Mouse (Mus musculus): ENCODE measurements around the gene Susd1. TPM values are rescaled to one million over a fixed set of nuclear protein-coding genes. Genes with fewer than 3 reads are reported as not detected.

Gene Susd1
- polyA plus RNA-seq, 1 experiment, result 3.7 TPM

DNA sequence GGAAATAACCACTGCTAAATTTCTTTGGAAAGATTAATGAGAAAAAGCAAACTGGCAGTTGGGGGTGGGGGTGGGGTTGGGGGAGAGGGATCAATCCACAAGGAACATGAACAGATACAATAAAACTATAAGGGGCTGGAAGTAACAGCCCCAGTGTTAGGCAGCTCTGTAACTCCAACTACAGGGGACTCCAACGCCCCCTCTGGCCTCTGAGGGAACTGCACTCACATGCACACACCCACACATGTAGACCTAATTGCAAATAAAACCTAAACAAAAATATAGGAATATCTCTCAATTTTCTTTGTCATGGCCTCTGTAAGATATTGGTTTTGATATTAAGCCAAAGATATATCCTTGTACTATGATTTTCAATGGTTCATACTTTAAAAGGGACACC lies 83.0 kb downstream of the Susd1 start:
- 47% methylated on average over 1 of the region's 1 CpGs for WGBS
- DNase-seq (ENCODE audit: low read depth, low spot score), result no peak

DNA sequence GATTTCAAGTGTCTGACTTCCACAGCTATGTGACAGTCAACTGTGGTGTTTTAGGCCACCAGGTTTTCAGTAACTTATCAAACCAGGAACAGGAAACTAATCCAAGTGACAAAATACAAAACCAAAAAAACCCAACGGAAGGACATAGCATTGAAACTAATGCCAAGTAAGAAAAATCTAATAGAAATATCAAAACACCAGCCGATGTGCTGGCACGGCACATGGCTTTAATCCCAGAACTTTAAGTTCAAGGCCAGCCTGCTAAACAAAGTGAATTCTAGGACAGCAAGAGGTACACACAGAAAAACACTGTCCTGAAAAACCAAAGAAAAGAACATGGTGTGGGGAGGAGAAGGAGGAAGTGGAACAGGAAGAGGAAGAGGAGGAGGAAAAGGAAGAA lies 83.8 kb downstream of the Susd1 start:
- WGBS, result 86% methylated on average over 3 of the region's 3 CpGs
- no peak for DNase-seq (ENCODE audit: low read depth, low spot score)

DNA sequence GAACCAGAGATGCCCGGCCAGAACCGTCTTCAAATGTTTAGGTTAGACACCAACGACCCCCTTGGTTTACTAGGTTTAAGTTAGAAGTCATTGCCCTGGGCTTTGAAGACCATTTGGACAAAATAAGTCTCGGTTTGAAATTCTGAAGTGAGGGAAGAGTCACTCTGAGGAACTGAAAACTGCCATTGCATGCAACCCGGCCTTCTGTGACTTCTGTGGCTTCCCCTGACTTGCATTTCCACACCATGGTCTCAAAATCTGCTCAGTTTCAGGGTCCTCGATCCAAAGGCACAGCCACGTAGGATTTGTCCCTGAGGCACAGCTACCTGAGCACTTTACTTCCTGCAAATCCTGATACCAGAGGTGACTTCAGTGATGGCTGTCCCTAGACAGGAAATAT lies 86.5 kb downstream of the Susd1 start:
- WGBS, result 76% methylated on average over 7 of the region's 7 CpGs
- no peak for DNase-seq (ENCODE audit: low read depth, low spot score)

DNA sequence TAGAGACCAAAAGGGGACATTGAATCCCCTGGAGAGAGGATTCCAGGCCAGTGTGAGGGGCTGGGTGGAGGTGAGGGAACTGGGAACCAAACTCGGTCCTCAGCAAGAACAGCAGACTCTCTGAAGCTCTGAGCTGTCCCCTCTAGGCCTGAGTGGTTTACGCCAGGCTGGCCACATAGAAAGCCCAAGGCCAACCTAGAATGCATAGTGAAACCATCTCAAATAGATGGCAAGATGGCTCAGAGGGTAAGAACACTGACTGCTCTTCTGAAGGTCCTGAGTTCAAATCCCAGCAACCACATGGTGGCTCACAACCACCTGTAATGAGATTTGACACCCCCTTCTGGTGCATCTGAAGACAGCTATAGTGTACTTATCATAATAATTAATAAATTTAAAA lies 88.1 kb downstream of the Susd1 start:
- DNase-seq (ENCODE audit: low read depth, low spot score), result no peak
- WGBS, result 91% methylated on average over 2 of the region's 2 CpGs

DNA sequence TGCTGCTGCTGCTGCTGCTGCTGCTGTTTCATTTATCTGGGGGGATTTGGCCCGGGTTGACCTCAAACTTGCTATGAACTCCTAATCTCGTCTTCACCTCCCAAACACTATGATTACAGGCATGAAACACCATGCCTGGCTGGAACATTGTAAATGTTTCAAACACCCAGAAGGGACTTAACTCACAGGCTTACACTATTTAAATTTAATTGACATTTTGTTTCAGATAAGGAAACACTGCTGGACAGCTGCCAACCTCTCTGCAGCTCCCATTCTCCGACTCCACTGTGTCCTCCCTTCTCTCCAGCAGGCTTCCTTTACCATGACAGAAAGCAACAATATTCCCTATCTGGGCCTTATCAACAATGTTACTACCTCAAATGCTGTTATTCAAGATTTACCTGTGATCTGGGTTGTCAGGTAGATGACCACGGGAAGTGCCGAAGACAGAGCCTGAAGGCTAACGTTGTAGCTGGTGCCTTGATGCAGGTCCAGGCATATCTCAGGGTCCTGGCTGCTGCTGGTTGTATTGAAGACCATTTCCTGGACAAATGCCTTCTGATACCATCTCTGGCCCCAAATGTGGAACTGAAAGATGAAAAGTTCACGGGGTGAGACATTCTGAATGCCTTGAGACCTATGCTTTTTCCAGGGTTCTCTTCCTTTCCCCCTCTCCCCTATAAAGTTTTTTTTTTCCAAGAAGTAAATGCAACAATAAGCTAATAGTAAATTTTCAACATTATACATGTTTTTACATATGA lies 88.8 kb downstream of the Susd1 start:
- WGBS, result 43% methylated on average over 7 of the region's 7 CpGs
- no peak for DNase-seq (ENCODE audit: low read depth, low spot score)

DNA sequence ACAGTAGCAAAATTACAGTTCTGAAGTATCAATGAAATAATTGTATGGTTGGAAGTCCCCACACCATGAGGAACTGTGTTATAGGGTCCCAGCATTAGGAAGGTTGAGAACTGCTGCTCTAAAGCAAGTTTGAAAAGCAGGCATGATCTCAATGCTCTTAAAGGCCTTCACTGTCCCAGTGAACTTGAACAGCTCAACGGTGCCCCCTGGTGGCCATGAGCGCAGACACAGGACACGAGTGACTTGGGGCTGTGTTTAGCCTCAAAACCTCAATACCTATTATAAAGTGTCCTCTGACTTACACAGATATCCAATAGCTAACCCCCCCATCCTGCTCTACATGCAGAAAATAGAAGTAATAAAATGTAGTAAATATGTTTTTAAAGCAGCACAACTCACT lies 97.7 kb downstream of the Susd1 start:
- WGBS, result 1% methylated on average over 3 of the region's 3 CpGs
- DNase-seq (ENCODE audit: low read depth, low spot score), result peak; percentile 80

DNA sequence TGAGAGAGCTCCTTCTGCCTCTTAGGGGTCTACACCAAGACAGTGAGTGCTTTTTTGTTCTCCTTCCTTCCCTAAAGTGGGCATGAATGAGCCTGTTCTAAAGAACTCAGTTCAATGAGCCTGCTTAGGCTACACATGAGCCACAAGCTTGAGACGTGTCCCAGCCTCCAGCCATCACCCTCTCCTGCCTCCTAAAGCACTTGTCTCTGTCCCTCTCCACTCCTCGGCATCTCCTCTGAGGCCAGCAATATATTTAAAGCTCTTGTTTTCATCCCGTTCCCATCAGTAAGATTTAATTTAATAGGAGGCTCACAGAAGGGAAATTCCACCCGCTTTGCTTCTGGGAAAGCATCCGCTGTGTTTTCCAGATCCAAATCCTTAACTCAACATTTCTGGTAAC lies 98.4 kb downstream of the Susd1 start:
- DNase-seq (ENCODE audit: low read depth, low spot score), result no peak
- WGBS, result 67% methylated on average over 5 of the region's 5 CpGs

DNA sequence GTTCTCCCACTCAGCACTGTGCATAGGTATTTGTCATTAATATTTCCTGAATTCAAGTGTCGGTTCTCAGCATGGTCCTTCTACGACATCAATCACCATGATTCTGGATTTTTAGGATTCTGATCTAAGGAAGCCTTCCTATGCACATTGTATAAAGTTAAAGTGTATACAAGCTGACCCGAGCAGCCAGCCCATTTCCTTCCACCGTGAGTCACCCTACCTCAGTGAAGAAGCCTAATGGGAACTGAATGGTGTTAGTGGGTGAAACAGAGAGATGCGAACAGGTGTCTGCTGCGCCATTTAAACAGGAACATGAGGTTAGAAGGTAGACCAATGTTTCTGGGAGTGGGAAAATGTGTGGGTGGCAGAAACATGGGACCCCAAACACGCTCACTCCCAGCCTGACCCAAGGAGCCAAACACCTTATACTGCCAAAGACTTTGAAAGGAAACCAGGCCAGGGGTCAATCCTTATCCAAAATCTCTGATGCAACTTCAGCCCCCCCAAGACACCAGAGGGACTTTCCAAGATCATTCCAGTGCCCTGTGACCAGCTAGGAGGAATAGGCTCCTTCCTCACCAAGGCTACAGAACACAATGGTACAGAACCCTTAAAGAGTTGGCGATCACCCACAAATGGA lies 99.4 kb downstream of the Susd1 start:
- 89% methylated on average over 8 of the region's 8 CpGs for WGBS
- no peak for DNase-seq (ENCODE audit: low read depth, low spot score)

DNA sequence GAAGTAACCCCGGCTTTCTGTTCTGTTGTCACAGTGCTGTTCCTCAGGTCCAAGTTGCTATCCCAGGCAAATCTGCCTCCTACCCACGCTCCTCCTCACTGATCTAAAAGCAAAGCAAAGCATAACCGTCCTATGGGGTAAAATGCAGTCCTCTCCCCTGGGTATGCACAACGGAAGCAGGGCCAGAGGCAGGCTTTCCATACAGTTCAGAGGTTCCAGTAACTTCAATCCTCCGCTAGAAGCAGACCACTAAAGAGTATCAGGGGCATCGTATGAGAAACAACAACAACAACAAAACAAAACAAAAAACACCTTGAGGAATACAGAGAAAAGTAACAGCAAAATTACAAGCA lies 100.9 kb downstream of the Susd1 start:
- DNase-seq (ENCODE audit: low read depth, low spot score), result no peak
- WGBS, result 94% methylated on average over 6 of the region's 6 CpGs

DNA sequence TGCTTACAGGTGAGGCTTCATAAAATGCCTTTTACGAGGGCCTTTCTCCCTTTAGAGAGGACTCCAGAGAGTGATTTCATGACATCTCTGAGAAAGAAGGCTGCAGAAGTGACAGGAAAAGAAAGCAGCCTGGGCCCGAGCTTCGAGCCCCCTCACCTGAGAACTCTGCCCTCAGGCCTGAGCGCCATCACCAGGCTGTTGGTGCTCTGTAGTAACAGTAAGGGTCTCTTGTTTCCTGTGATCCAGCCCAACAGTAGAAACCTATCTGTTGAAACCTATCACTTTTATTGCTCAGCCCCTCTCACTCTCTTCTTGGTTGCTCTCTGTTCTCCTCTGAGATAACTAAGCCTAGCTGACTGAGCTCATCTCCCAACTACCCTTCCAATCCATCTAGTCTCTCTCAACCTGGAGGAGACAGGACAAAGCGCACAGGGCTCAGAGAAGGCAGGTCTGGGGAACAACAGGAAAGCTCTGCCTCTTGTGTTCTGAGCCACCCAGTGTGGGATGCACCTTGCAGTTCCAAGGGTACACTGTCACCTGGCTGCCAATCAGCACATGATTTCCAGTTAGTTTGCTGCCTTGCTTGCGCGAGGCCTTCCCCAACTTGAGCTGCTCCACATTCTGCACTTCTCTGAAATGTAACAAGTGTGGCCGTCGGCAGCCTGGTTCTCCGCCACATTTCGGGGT lies 101.4 kb downstream of the Susd1 start:
- WGBS, result 87% methylated on average over 11 of the region's 11 CpGs
- DNase-seq (ENCODE audit: low read depth, low spot score), result no peak

DNA sequence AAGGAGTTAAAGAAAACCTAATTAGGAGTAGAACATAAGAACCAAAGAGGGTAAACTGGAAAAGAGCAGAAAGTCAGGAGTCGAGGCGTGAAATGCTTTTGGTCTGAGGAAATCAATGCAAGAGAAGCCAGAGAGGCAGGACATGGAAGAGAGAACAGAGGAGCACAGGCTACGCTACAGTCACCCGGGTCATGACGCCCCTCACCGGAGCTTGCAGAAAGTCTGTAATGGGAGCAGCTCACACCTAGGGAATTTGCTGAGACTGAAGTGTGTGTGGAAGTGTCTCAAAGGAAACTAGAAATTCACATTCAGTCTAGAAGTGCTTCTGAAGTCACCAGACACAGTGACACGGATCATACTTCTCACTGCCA lies 102.0 kb downstream of the Susd1 start:
- WGBS, result 79% methylated on average over 7 of the region's 7 CpGs
- no peak for DNase-seq (ENCODE audit: low read depth, low spot score)

DNA sequence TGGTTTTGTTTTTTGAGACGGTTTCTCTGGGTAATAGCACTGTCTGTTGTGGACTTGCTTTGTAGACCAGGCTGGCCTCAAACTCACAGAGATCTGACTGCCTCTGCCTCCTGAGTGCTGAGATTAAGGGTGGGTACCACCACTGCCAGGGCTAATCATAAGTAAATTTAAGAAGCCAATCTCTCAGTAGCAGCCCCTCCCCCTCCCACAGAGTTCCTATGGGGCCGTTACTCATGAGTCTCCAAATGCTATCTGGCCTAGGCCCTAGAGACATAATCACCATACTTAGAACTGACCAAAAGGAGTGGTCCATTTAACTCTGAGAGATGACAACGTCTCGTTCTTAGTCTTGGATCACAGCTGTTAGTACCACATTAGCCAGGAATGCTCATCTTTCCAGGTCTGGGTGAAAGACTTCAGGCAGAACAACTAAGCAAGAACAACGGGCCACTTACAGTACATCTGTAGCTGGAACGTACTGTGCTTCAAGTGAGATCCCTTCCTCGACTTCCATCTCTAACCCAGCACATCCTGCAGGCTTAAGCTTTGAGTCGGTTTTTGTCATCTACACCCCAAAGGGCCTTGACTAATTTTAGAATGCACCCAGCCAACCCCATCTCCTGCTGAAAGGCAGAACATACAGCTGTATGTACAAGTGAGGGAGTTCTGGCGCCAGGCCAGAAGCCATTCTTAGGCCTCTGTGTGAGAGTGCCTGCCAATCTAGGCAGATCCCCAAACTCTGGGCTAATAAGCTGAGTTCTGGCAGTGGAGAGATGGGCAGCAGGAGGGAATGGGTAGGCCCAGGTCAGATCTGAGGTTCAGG lies 102.6 kb downstream of the Susd1 start:
- no peak for DNase-seq (ENCODE audit: low read depth, low spot score)
- 55% methylated on average over 9 of the region's 9 CpGs for WGBS

DNA sequence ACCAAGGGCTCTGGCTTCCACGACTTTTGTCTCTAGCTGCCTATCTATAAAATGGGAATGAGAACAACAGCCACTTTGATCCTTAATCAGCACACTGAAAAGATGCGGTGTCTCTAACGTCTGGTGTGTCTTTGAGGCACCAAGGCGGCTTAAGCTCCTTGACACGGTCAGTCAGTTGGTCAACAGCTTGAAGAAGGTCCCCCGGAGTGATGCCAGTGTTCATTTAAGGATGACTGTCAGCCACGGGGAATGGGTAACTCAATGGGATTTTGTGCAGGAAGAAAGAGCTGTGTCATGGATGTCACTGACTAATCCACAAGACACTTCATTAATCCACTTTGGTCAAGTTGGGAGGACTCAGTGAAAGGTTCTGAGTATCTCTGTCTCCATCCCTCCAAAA lies 103.3 kb downstream of the Susd1 start:
- WGBS, result 92% methylated on average over 7 of the region's 7 CpGs
- no peak for DNase-seq (ENCODE audit: low read depth, low spot score)

DNA sequence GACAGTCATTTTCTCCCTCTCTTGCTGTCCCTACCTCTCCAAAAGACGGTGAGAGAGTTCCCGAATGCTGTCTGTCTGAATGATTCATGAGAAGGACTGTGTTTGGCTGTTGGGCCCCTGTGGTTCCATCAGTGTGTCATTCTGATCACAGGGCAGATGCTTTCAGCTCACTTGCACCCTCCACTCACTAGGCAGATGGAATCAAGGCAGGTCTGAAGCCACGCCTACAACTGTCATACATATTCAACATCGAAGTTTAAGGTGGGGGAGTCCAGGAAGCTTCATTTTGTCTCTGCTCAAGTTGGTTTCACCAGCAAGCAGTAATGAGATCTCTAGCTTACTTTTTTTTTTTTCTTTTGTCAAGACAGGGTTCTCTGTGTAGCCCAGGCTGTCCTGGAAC lies 104.2 kb downstream of the Susd1 start:
- WGBS, result 82% methylated on average over 4 of the region's 4 CpGs
- DNase-seq (ENCODE audit: low read depth, low spot score), result no peak

DNA sequence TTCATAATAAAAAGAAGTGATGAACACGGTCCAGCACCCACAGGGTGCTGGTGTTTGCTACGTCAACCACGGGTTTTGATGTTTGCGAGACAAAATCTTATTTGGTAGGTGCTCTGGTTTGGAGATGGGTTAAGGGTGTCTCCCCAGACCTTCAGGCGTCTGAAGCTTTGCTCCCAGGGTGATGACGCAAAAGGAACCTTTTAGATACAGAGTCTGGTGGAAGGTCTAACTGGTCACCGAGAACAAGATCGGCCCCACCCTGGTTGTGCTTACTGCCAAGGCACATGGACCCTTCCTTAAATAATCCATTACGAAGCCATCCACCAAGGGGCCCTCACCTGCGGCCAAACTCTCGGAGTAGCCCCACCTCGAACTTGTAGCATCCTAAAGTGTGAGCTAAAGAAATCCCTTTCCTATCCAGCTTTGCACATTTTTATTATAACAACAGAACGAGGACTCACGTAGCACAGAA lies 105.0 kb downstream of the Susd1 start:
- DNase-seq (ENCODE audit: low read depth, low spot score), result no peak
- 93% methylated on average over 14 of the region's 14 CpGs for WGBS

DNA sequence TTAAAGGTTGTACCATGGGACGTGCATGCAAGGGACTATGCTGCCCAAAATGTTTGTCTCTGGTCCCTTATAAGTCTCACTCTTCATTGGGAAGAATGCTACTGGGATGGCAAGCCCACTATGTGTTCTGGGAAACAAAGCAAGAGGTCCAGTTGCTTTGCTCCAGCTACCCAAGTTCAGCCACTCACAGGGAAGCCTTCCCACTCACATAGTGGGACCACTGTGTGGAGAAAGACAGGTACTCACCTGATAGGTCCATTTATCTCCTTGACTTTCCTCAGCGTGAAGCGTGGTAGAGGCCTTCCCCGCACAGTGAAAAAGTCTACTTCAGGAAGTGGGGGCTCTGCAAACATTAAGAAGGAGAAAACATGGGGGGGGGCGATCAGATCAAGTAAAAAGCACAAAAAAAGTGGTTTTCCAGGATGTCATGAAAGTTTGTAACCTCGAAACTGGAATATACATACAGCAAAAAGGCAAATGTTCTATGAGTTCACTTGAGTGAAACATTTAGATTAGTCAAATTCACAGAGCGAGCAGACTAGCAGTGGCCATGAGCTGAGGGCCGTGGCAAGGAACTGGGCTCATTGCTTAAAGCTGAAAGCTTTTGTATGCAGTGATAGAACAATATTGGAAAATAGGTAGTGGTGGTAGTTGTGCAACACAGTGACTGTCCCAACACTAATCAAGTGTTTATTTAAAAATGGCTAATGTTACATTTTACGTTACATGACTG lies 105.6 kb downstream of the Susd1 start:
- DNase-seq (ENCODE audit: low read depth, low spot score), result no peak
- 96% methylated on average over 9 of the region's 9 CpGs for WGBS

DNA sequence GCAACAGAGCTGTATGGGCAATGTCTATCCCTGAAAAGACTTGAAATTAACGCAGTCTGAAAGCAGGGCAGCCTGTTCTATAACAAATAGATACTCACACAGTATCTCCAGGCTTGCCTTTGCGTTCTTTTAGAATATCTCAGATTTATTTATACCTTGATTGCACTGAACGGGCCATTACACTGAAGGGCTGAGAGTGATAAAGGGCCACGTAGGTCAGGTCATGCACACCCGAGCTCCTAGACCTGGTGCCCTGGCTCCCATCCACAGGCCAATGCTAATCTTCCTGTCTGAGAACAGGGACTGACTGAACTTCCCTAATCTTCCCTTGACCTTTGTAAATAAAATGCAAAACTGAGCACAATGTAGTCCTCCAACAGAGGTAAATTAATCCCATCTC lies 106.3 kb downstream of the Susd1 start:
- WGBS, result 26% methylated on average over 5 of the region's 5 CpGs
- DNase-seq (ENCODE audit: low read depth, low spot score), result no peak

DNA sequence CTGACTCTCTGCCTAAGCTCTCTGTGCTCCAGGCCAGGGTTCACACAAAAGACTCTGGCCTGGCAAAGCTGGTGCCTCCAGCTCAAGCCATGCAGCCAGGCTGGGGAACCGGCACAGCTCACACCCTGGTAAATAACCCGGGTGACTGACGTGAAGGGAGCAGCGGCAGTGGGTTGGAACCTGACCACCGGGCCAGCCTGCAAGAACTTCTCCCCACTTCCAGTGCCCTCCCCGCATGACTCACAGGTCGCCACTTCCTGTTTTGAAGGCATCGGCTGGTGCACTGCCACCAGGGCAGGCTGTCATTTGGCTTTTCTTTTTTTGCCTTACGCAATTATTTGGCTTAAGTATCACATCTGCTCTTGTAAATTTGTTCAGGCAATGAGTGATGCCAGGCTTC lies 106.8 kb downstream of the Susd1 start:
- 3% methylated on average over 9 of the region's 9 CpGs for WGBS
- peak; percentile 84 for DNase-seq (ENCODE audit: low read depth, low spot score)

DNA sequence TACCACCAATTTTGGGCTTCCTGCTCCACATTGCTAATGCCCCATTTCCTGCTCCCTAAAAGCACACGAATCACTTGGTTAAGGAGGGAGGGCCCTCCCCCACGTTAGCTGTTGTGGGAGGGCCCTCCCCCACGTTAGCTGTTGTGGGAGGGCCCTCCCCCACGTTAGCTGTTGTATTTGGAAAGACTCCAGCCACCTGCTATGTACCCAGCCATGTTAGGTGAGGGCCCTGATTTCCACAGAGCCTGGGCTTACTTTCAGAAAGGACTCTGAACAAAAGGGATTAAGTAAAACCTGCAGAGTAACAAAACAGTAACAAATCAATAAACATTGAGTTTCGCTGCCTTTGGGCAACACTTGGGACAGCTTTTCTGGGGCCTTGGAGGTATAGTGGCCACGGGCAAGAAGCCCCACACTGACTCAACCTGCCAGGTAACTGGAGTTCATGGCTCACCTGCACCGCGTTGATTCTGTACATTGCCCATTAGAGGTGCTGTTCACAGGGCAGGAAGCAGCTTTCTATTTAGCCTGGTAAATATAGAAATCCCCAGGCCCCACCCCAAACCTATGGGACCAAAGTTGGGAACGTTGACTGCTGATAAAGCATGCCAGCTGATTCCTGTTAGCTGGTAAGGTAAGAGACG lies 107.3 kb downstream of the Susd1 start:
- no peak for DNase-seq (ENCODE audit: low read depth, low spot score)
- WGBS, result 16% methylated on average over 10 of the region's 10 CpGs
